Mouse (Mus musculus): ENCODE data around the gene Unc5cl. TPM values are rescaled to one million over a fixed set of nuclear protein-coding genes. Genes with fewer than 3 reads are reported as not detected.

Unc5cl gene
- polyA plus RNA-seq, 1 experiment from 2014 or later = 0.69 TPM

- TF ChIP-seq EP300 (IDR thresholded peaks at IDR 0.05) (no peak), CTCF (IDR thresholded peaks at IDR 0.05) (no peak)
- H3K4me3 ChIP-seq (ENCODE audit: low read depth, low read length) = no peak overlapping the region
- no peak overlapping the region for H3K27ac ChIP-seq (ENCODE audit: low read length)
- H3K9me3 ChIP-seq (ENCODE audit: low read length) = no peaks in the 10 kb centered on the region
- H3K9ac ChIP-seq (replicated peaks; ENCODE audit: low read depth) = no peak overlapping the region
- DNase-seq (ENCODE audit: low spot score) (no peak), ATAC-seq (no peak)
- WGBS = 56% methylated on average over 3 of the region's 3 CpGs
- H3K4me1 ChIP-seq (ENCODE audit: insufficient read depth, low read depth, low read length) = no peaks in the 10 kb centered on the region
- no peaks in the 10 kb centered on the region for H3K36me3 ChIP-seq (ENCODE audit: insufficient read depth, low read length)
- H3K27me3 ChIP-seq (replicated peaks; ENCODE audit: insufficient read depth, low read length) = no peaks in the 10 kb centered on the region
- no peak overlapping the region for H3K4me2 ChIP-seq (replicated peaks; ENCODE audit: low read depth, low read length)
These were observed 43.3 kb downstream of the Unc5cl start for GRCm38 (mm10) chr17:48497986-48498385.

GRCm38 (mm10) chr17:48500846-48501445 lies 46.2 kb downstream of the Unc5cl start:
- H3K9me3 ChIP-seq (ENCODE audit: low read length) = no peaks in the 10 kb centered on the region
- TF ChIP-seq CTCF (IDR thresholded peaks at IDR 0.05) = no peak
- no peak for TF ChIP-seq EP300 (IDR thresholded peaks at IDR 0.05)
- no peak for ATAC-seq
- WGBS = 71% methylated on average over 7 of the region's 7 CpGs
- no peak overlapping the region for H3K9ac ChIP-seq (replicated peaks; ENCODE audit: low read depth)
- no peak overlapping the region for H3K4me3 ChIP-seq (ENCODE audit: low read depth, low read length)
- H3K27me3 ChIP-seq (replicated peaks; ENCODE audit: insufficient read depth, low read length) = no peaks in the 10 kb centered on the region
- H3K27ac ChIP-seq (ENCODE audit: low read length) = no peak overlapping the region
- H3K36me3 ChIP-seq (ENCODE audit: insufficient read depth, low read length) = no peaks in the 10 kb centered on the region
- no peaks in the 10 kb centered on the region for H3K4me1 ChIP-seq (ENCODE audit: insufficient read depth, low read depth, low read length)
- H3K4me2 ChIP-seq (replicated peaks; ENCODE audit: low read depth, low read length) = no peak overlapping the region
- DNase-seq (ENCODE audit: low spot score) = no peak

- Histone ChIP-seq H3K36me3 (ENCODE audit: insufficient read depth, low read length) (no peaks in the 10 kb centered on the region), H3K9ac (replicated peaks; ENCODE audit: low read depth) (no peak overlapping the region), H3K9me3 (ENCODE audit: low read length) (no peaks in the 10 kb centered on the region), H3K4me2 (replicated peaks; ENCODE audit: low read depth, low read length) (no peak overlapping the region), H3K4me3 (ENCODE audit: low read depth, low read length) (no peak overlapping the region), H3K27ac (ENCODE audit: low read length) (no peak overlapping the region), H3K4me1 (ENCODE audit: insufficient read depth, low read depth, low read length) (no peaks in the 10 kb centered on the region), H3K27me3 (replicated peaks; ENCODE audit: insufficient read depth, low read length) (no peaks in the 10 kb centered on the region)
- DNase-seq (ENCODE audit: low spot score) = no peak
- ATAC-seq = no peak
- TF ChIP-seq EP300 (IDR thresholded peaks at IDR 0.05) (no peak), CTCF (IDR thresholded peaks at IDR 0.05) (no peak)
- 32% methylated on average over 3 of the region's 3 CpGs for WGBS
These were observed 50.3 kb downstream of the Unc5cl start for GRCm38 (mm10) chr17:48505006-48505405.

- Histone ChIP-seq H3K4me1 (ENCODE audit: insufficient read depth, low read depth, low read length) (no peaks in the 10 kb centered on the region), H3K4me3 (ENCODE audit: low read depth, low read length) (no peak overlapping the region), H3K4me2 (replicated peaks; ENCODE audit: low read depth, low read length) (no peak overlapping the region), H3K36me3 (ENCODE audit: insufficient read depth, low read length) (no peaks in the 10 kb centered on the region), H3K27ac (ENCODE audit: low read length) (no peak overlapping the region), H3K9me3 (ENCODE audit: low read length) (no peaks in the 10 kb centered on the region), H3K9ac (replicated peaks; ENCODE audit: low read depth) (no peak overlapping the region), H3K27me3 (replicated peaks; ENCODE audit: insufficient read depth, low read length) (no peaks in the 10 kb centered on the region)
- ATAC-seq (no peak), DNase-seq (ENCODE audit: low spot score) (no peak)
- WGBS = 64% methylated on average over 4 of the region's 4 CpGs
- TF ChIP-seq CTCF (IDR thresholded peaks at IDR 0.05) (no peak), EP300 (IDR thresholded peaks at IDR 0.05) (no peak)
These were observed 52.3 kb downstream of the Unc5cl start for GRCm38 (mm10) chr17:48506986-48507385.

GRCm38 (mm10) chr17:48509596-48509995 lies 54.9 kb downstream of the Unc5cl start:
- TF ChIP-seq EP300 (IDR thresholded peaks at IDR 0.05) = no peak
- no peak for TF ChIP-seq CTCF (IDR thresholded peaks at IDR 0.05)
- no peak overlapping the region for H3K4me3 ChIP-seq (ENCODE audit: low read depth, low read length)
- H3K27me3 ChIP-seq (replicated peaks; ENCODE audit: insufficient read depth, low read length) = no peaks in the 10 kb centered on the region
- ATAC-seq = no peak
- no peak for DNase-seq (ENCODE audit: low spot score)
- H3K36me3 ChIP-seq (ENCODE audit: insufficient read depth, low read length) = no peaks in the 10 kb centered on the region
- no peaks in the 10 kb centered on the region for H3K9me3 ChIP-seq (ENCODE audit: low read length)
- 71% methylated on average over 4 of the region's 4 CpGs for WGBS
- no peak overlapping the region for H3K4me2 ChIP-seq (replicated peaks; ENCODE audit: low read depth, low read length)
- 0 out of 2 replicates have a peak, but pooled peaks cover 3% of the 10 kb centered on the region for H3K4me1 ChIP-seq (ENCODE audit: insufficient read depth, low read depth, low read length)
- no peak overlapping the region for H3K9ac ChIP-seq (replicated peaks; ENCODE audit: low read depth)
- no peak overlapping the region for H3K27ac ChIP-seq (ENCODE audit: low read length)

GRCm38 (mm10) chr17:48512614-48513281 lies 58.0 kb downstream of the Unc5cl start:
- no peaks in the 10 kb centered on the region for H3K9me3 ChIP-seq (ENCODE audit: low read length)
- H3K4me1 ChIP-seq (ENCODE audit: insufficient read depth, low read depth, low read length) = 0 out of 2 replicates have a peak, but pooled peaks cover 3% of the 10 kb centered on the region
- no peak overlapping the region for H3K9ac ChIP-seq (replicated peaks; ENCODE audit: low read depth)
- H3K4me2 ChIP-seq (replicated peaks; ENCODE audit: low read depth, low read length) = no peak overlapping the region
- H3K36me3 ChIP-seq (ENCODE audit: insufficient read depth, low read length) = no peaks in the 10 kb centered on the region
- no peak overlapping the region for H3K27ac ChIP-seq (ENCODE audit: low read length)
- no peaks in the 10 kb centered on the region for H3K27me3 ChIP-seq (replicated peaks; ENCODE audit: insufficient read depth, low read length)
- WGBS = 35% methylated on average over 18 of the region's 18 CpGs
- ATAC-seq = peak; percentile 72
- TF ChIP-seq EP300 (IDR thresholded peaks at IDR 0.05) = no peak
- TF ChIP-seq CTCF (IDR thresholded peaks at IDR 0.05) = no peak
- DNase-seq (ENCODE audit: low spot score) = peak; percentile 14
- no peak overlapping the region for H3K4me3 ChIP-seq (ENCODE audit: low read depth, low read length)

Data from lung, postnatal 0 days (tissue).